Mouse (Mus musculus) hindbrain, embryonic 15.5 days (tissue): ENCODE results near the gene Pik3cg. TPM values are rescaled to one million over a fixed set of nuclear protein-coding genes. Genes with fewer than 3 reads are reported as not detected.
"Not testable (repeated sequence)": the region's sequence is repeated elsewhere in the genome, so short reads cannot be mapped to it uniquely, and the experiment has no call there.

Experiments
- ATAC-seq: fragments of 200-750 bp; cut with Nextera tagmentation; 2 replicates; pipeline ENCODE4 v1.8.0; 2017; ENCODE audit warnings: low read depth, moderate number of reproducible peaks, moderate TSS enrichment; ENCODE audit not compliant: low FRiP score
- H3K27ac ChIP-seq: fragments of 300-500 bp; sonication (generic); replicated peaks from 2 replicates; pipeline ENCODE4 v1.5.1; 2015; ENCODE audit warnings: mild to moderate bottlenecking, inconsistent platforms
- H3K27me3 ChIP-seq: fragments of 300-500 bp; sonication (generic); 2 replicates; pipeline ENCODE4 v1.6.1; 2015; ENCODE audit warnings: control low read depth, inconsistent platforms
- H3K36me3 ChIP-seq: fragments of 300-500 bp; sonication (generic); 2 replicates; pipeline ENCODE4 v1.6.1; 2015; ENCODE audit warnings: control low read depth, inconsistent platforms
- H3K4me1 ChIP-seq: fragments of 300-500 bp; sonication (generic); replicated peaks from 2 replicates; pipeline ENCODE4 v1.6.1; 2015; ENCODE audit warnings: control low read depth, inconsistent platforms
- H3K4me2 ChIP-seq: fragments of 300-500 bp; sonication (generic); 2 replicates; pipeline ENCODE4 v1.6.1; 2015; ENCODE audit warnings: moderate library complexity, mild to moderate bottlenecking, inconsistent platforms
- H3K4me3 ChIP-seq: fragments of 300-500 bp; sonication (generic); 2 replicates; pipeline ENCODE4 v1.5.1; 2015; ENCODE audit warnings: mild to moderate bottlenecking, inconsistent platforms
- H3K9ac ChIP-seq: fragments of 300-500 bp; sonication (generic); 2 replicates; pipeline ENCODE4 v1.6.1; 2015; ENCODE audit warnings: inconsistent platforms
- H3K9me3 ChIP-seq: fragments of 300-500 bp; sonication (generic); 2 replicates; pipeline ENCODE4 v1.6.1; 2016; ENCODE audit warnings: control low read depth, inconsistent platforms
- WGBS: fragments of 180-500 bp; shearing (Covaris S2); methylation state at CpG from one replicate; pipeline ENCODE4 v1.1.7; 2015; 5-methylcytosine and 5-hydroxymethylcytosine counted together
- polyA plus RNA-seq: library from polyadenylated mRNA; unstranded; fragments of >200 nt; fragmentation: Nextera tagmentation; extraction: Ambion mirVana; gene quantifications from 2 replicates; pipeline ENCODE4 v1.2.1, GENCODE M21; 2015

Pik3cg gene
- polyA plus RNA-seq = 1.2 TPM in 2 replicates

DNA sequence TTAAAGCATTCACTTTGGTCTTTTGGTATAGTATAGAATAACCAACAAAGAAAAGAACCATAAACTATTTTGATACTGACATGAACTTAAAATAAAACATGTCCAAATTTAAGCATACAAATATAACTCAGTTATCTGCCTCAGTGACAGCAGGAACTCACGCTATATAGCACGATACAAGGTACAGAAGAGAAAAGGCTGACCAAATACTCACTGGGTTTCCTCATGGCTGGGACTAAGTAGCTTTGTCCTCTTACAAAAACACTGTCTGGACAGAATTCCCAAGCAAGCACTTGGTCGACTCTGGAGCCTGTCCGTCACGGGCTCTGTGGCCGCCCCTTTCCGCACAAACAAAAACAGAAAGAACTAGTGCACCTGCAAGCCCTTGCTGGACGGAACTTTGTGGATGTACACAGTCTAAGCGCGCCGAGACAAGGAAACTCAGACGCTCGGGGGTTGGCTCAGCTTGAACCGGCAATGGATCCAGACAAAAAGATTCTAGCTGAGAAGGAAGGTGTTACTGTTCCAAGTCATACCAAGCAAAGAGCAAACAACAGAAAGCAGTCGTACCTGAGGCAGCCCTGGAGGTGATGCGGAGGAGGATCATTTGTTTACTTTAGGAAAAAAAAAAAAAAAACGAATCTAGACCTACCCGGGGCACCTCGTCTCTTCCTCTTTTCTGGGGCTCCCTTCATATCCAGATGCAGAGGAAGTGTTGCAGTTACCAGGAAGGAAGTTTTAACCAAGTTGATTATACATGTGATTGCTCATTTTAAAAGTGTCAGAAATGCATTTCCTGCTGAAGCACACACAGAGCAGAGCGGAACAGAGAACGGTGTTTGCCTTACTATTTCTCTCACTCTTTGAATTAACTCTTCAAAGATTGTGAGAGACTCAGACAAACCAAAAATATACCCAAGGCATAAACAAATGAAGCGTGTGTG is at the start of gene Pik3cg:
Gene Pik3cg (minus strand): TSS at position 712 of the 944 bp plus-strand sequence.
- no peak for ATAC-seq
- Histone ChIP-seq H3K36me3 (no peaks in the 10 kb centered on the region), H3K9ac (no peak within 1 kb of the TSS), H3K4me3 (no peak within 1 kb of the TSS), H3K4me2 (no peak within 1 kb of the TSS), H3K27me3 (no peaks in the 10 kb centered on the region), H3K9me3 (no peaks in the 10 kb centered on the region), H3K4me1 (0 out of 2 replicates have a peak, but pooled peaks cover 11% of the 10 kb centered on the region), H3K27ac (no peak within 1 kb of the TSS; the same call in 1 of the 2 replicates)
- 67% methylated on average over 22 of the region's 22 CpGs for WGBS

DNA sequence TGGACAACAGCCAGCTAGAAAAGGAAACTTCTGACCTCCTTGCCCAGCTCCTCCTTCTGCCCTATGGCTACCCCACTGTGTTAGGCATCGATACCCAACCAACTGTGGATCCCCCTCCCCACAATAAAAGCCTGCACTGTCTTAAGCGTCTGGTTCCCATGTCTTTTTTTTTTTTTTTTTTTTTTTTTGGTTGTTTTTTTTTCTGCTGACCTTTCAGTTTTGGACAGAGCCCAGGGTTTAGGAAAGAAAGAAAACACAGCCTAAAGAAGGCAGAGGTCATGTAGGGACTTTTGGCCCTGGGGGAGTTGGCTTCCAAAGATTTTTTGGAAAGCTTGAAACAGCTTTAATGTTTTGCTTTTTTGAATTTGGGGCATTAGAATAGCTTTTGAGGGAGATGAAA is 40.0 kb upstream of the Pik3cg start:
- H3K9ac ChIP-seq = no peak overlapping the region
- no peaks in the 10 kb centered on the region for H3K27me3 ChIP-seq
- H3K4me1 ChIP-seq = no peaks in the 10 kb centered on the region
- H3K36me3 ChIP-seq = no peaks in the 10 kb centered on the region
- no peaks in the 10 kb centered on the region for H3K9me3 ChIP-seq
- ATAC-seq = no peak
- H3K27ac ChIP-seq = no peak overlapping the region
- no peak overlapping the region for H3K4me3 ChIP-seq
- no peak overlapping the region for H3K4me2 ChIP-seq
- 61% methylated on average over 2 of the region's 2 CpGs for WGBS

GRCm38 (mm10) chr12:32245566-32246233 is 37.2 kb upstream of the Pik3cg start:
- no peaks in the 10 kb centered on the region for H3K27me3 ChIP-seq
- ATAC-seq = no peak
- no peaks in the 10 kb centered on the region for H3K36me3 ChIP-seq
- no peak overlapping the region for H3K9ac ChIP-seq
- no peak overlapping the region for H3K27ac ChIP-seq
- WGBS = 78% methylated on average over 5 of the region's 5 CpGs
- H3K4me3 ChIP-seq = no peak overlapping the region
- no peaks in the 10 kb centered on the region for H3K4me1 ChIP-seq
- H3K4me2 ChIP-seq = no peak overlapping the region
- H3K9me3 ChIP-seq = no peaks in the 10 kb centered on the region

DNA sequence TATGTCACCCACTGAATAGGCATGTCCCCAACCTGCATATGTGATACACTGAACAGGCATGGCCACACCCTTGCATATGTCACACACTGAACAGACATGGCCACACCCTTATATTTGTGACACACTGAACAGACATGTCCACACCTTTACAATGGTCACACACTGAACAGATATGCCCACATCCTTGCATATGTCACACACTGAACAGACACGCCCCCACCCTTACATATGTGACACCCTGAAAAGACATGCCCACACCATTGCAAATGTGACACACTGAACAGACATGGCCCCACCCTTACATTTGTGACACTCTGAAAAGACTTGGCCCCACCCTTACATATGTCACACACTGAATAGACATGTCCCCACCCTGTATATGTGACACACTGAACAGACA is 35.1 kb upstream of the Pik3cg start:
- Histone ChIP-seq H3K9me3 (no peaks in the 10 kb centered on the region), H3K9ac (no peak overlapping the region), H3K36me3 (no peaks in the 10 kb centered on the region), H3K4me2 (no peak overlapping the region), H3K27me3 (no peaks in the 10 kb centered on the region), H3K27ac (no peak overlapping the region), H3K4me3 (no peak overlapping the region), H3K4me1 (no peaks in the 10 kb centered on the region)
- 77% methylated on average over 1 of the region's 1 CpGs for WGBS
- 0 out of 2 replicates have a peak, but pooled peaks have one; percentile 23 for ATAC-seq

DNA sequence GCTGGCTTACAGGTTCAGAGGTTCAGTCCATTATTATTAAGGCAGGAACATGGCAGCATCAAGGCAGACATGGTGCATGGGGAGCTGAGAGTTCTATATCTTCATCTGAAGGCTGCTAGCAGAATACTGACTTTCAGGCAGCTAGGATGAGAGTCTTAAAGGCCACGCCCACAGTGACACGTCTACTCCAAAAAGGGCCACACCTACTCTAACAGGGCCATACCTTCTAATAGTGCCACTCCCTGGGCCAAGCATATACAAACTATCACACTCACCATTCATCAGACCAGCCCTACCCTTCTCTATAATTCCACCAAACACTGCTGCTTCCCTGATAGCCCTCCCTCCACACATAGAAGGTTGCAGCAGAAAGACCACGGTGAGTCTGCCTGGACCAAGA is 30.7 kb upstream of the Pik3cg start:
- not testable (repeated sequence) for ATAC-seq

GRCm38 (mm10) chr12:32238433-32238832 is 30.0 kb upstream of the Pik3cg start:
- no peak overlapping the region for H3K4me3 ChIP-seq
- H3K9ac ChIP-seq = no peak overlapping the region
- 72% methylated on average over 5 of the region's 5 CpGs for WGBS
- ATAC-seq = no peak
- no peaks in the 10 kb centered on the region for H3K9me3 ChIP-seq
- no peak overlapping the region for H3K4me2 ChIP-seq
- no peaks in the 10 kb centered on the region for H3K27me3 ChIP-seq
- no peak overlapping the region for H3K27ac ChIP-seq
- no peaks in the 10 kb centered on the region for H3K36me3 ChIP-seq
- no peaks in the 10 kb centered on the region for H3K4me1 ChIP-seq

More for the DNA sequence above, 30.7 kb upstream of the Pik3cg start:
- not testable (repeated sequence) for H3K4me2 ChIP-seq, H3K36me3 ChIP-seq, H3K27me3 ChIP-seq, H3K4me3 ChIP-seq, H3K4me1 ChIP-seq, H3K9ac ChIP-seq, H3K9me3 ChIP-seq, H3K27ac ChIP-seq
- 71% methylated on average over 3 of the region's 3 CpGs for WGBS

- no peak overlapping the region for H3K9ac ChIP-seq
- no peak overlapping the region for H3K27ac ChIP-seq
Observed at GRCm38 (mm10) chr12:32237839-32238238, 29.4 kb upstream of the Pik3cg start.

GRCm38 (mm10) chr12:32237139-32237538 is 28.7 kb upstream of the Pik3cg start:
- no peak overlapping the region for H3K4me2 ChIP-seq
- no peaks in the 10 kb centered on the region for H3K36me3 ChIP-seq
- no peak overlapping the region for H3K9ac ChIP-seq
- H3K4me3 ChIP-seq = no peak overlapping the region
- no peaks in the 10 kb centered on the region for H3K9me3 ChIP-seq
- WGBS = 61% methylated on average over 1 of the region's 1 CpGs
- no peak overlapping the region for H3K27ac ChIP-seq
- no peaks in the 10 kb centered on the region for H3K27me3 ChIP-seq
- no peak for ATAC-seq
- H3K4me1 ChIP-seq = no peaks in the 10 kb centered on the region

More at GRCm38 (mm10) chr12:32237839-32238238, 29.4 kb upstream of the Pik3cg start:
- no peaks in the 10 kb centered on the region for H3K36me3 ChIP-seq
- H3K4me3 ChIP-seq = no peak overlapping the region
- H3K27me3 ChIP-seq = no peaks in the 10 kb centered on the region
- no peak for ATAC-seq
- no peaks in the 10 kb centered on the region for H3K4me1 ChIP-seq
- H3K4me2 ChIP-seq = no peak overlapping the region
- H3K9me3 ChIP-seq = no peaks in the 10 kb centered on the region
- 54% methylated on average over 5 of the region's 5 CpGs for WGBS

DNA sequence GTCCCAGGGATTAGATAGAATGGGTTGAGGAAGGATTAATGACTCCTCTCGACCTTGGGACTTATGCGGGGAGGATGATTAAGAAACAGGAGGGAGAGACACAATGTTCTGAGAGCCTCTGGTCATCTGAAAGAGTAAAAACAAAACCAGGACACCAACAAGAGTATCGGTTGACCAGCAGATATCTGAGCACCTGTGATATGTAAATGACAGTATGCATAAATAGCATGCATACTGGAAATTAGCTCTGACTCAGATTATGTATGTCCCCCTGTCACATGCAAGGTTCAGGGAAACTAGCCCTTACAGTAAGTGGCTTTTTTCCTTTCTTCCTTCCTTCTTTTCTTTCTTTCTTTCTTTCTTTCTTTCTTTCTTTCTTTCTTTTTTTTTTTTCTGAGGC is 28.0 kb upstream of the Pik3cg start:
- H3K27me3 ChIP-seq = no peaks in the 10 kb centered on the region
- WGBS = 84% methylated on average over 3 of the region's 3 CpGs
- no peak overlapping the region for H3K4me2 ChIP-seq
- H3K9me3 ChIP-seq = no peaks in the 10 kb centered on the region
- H3K36me3 ChIP-seq = no peaks in the 10 kb centered on the region
- no peak for ATAC-seq
- H3K4me3 ChIP-seq = no peak overlapping the region
- no peak overlapping the region for H3K9ac ChIP-seq
- H3K27ac ChIP-seq = no peak overlapping the region
- H3K4me1 ChIP-seq = no peaks in the 10 kb centered on the region

GRCm38 (mm10) chr12:32233871-32234270 is 25.4 kb upstream of the Pik3cg start:
- H3K36me3 ChIP-seq = no peaks in the 10 kb centered on the region
- no peak overlapping the region for H3K9ac ChIP-seq
- no peaks in the 10 kb centered on the region for H3K9me3 ChIP-seq
- WGBS = 62% methylated on average over 4 of the region's 4 CpGs
- no peak overlapping the region for H3K27ac ChIP-seq
- no peak for ATAC-seq
- 0 out of 2 replicates have a peak, but pooled peaks cover 6% of the 10 kb centered on the region for H3K4me1 ChIP-seq
- no peak overlapping the region for H3K4me3 ChIP-seq
- no peaks in the 10 kb centered on the region for H3K27me3 ChIP-seq
- H3K4me2 ChIP-seq = no peak overlapping the region

- no peak overlapping the region for H3K4me3 ChIP-seq
- WGBS = 92% methylated on average over 1 of the region's 1 CpGs
- H3K36me3 ChIP-seq = no peaks in the 10 kb centered on the region
- H3K4me2 ChIP-seq = no peak overlapping the region
- H3K9ac ChIP-seq = no peak overlapping the region
- no peaks in the 10 kb centered on the region for H3K9me3 ChIP-seq
- H3K4me1 ChIP-seq = 0 out of 2 replicates have a peak, but pooled peaks cover 6% of the 10 kb centered on the region
- no peak overlapping the region for H3K27ac ChIP-seq
- ATAC-seq = no peak
- H3K27me3 ChIP-seq = no peaks in the 10 kb centered on the region
Observed at GRCm38 (mm10) chr12:32231398-32231797, 22.9 kb upstream of the Pik3cg start.

DNA sequence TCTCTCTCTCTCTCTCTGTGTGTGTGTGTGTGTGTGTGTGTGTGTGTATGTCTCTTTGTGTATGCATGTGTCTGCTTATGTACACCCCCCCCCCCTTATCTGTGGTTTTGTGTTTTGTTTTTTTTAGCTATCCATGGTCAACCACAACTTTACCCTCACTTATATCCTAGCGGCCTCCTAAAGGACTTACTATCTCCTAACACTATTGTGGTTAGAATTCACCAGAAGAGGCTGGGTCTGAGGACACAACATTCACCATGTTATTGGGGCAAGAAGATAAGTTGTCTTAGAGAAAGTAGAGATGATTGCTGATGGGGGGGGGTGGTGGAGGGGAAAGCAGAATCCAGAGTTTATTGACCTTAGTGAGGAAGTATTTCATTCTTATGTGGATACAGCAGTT is 15.2 kb upstream of the Pik3cg start:
- no peak overlapping the region for H3K27ac ChIP-seq
- no peak overlapping the region for H3K4me2 ChIP-seq
- no peaks in the 10 kb centered on the region for H3K27me3 ChIP-seq
- 97% methylated on average over 1 of the region's 1 CpGs for WGBS
- H3K9ac ChIP-seq = no peak overlapping the region
- H3K4me1 ChIP-seq = no peaks in the 10 kb centered on the region
- no peaks in the 10 kb centered on the region for H3K36me3 ChIP-seq
- no peaks in the 10 kb centered on the region for H3K9me3 ChIP-seq
- no peak for ATAC-seq
- no peak overlapping the region for H3K4me3 ChIP-seq
